Mouse (Mus musculus): ENCODE measurements around the gene Man2b1. TPM values are rescaled to one million over a fixed set of nuclear protein-coding genes. Genes with fewer than 3 reads are reported as not detected.
"Not testable (repeated sequence)": the region's sequence is repeated elsewhere in the genome, so short reads cannot be mapped to it uniquely, and the experiment has no call there.

The Man2b1 gene
- total and polyA plus RNA-seq, 3 experiments, result 10.8 to 24.7 TPM; not detected in 1

- Histone ChIP-seq H3K27me3 (ENCODE audit: control insufficient read depth in 1 of 2, insufficient read depth in 2 of 2, low read length in 2 of 2) (no peaks in the 10 kb centered on the region), H3K4me1 (ENCODE audit: control insufficient read depth in 1 of 2, insufficient read depth in 2 of 2, low read length in 2 of 2) (no peaks in the 10 kb centered on the region), H3K9me3 (replicated peaks; ENCODE audit: insufficient read depth, low read length) (no peaks in the 10 kb centered on the region), H3K79me2 (ENCODE audit: control insufficient read depth, insufficient read depth, low read length, poor library complexity) (no peaks in the 10 kb centered on the region), H3K9ac (ENCODE audit: control insufficient read depth, low read depth, low read length, poor library complexity, severe bottlenecking) (no peak overlapping the region), H3K4me3 (ENCODE audit: control insufficient read depth in 1 of 2, insufficient read depth in 1 of 2, low read depth in 2 of 2, low read length in 2 of 2) (no peak overlapping the region), H3K36me3 (ENCODE audit: control insufficient read depth in 1 of 2, insufficient read depth in 2 of 2, low read length in 2 of 2) (no peaks in the 10 kb centered on the region), H3K27ac (ENCODE audit: control insufficient read depth, low read depth, low read length) (no peak overlapping the region)
- TF ChIP-seq ELF1 (IDR thresholded peaks at IDR 0.05; ENCODE audit: low read depth, low read length), result no peak
- no peak for TF ChIP-seq RAD21 (IDR thresholded peaks at IDR 0.05; ENCODE audit: low read depth, low read length)
- no peak for TF ChIP-seq MEF2A (IDR thresholded peaks at IDR 0.05; ENCODE audit: extremely low read depth, insufficient replicate concordance, low read depth, low read length, poor library complexity, severe bottlenecking)
- DNase-seq (ENCODE audit: low read depth, low spot score), result no peak
Measured at GRCm38 (mm10) chr8:85119052-85119981, 36.2 kb downstream of the Man2b1 start.

- not testable (repeated sequence) for DNase-seq (ENCODE audit: low read depth, low spot score); H3K36me3 ChIP-seq (ENCODE audit: control insufficient read depth in 1 of 2, insufficient read depth in 2 of 2, low read length in 2 of 2); H3K27ac ChIP-seq (ENCODE audit: control insufficient read depth, low read depth, low read length); H3K27me3 ChIP-seq (ENCODE audit: control insufficient read depth in 1 of 2, insufficient read depth in 2 of 2, low read length in 2 of 2); H3K4me3 ChIP-seq (ENCODE audit: control insufficient read depth in 1 of 2, insufficient read depth in 1 of 2, low read depth in 2 of 2, low read length in 2 of 2); H3K9me3 ChIP-seq (replicated peaks; ENCODE audit: insufficient read depth, low read length); H3K79me2 ChIP-seq (ENCODE audit: control insufficient read depth, insufficient read depth, low read length, poor library complexity); H3K9ac ChIP-seq (ENCODE audit: control insufficient read depth, low read depth, low read length, poor library complexity, severe bottlenecking); H3K4me1 ChIP-seq (ENCODE audit: control insufficient read depth in 1 of 2, insufficient read depth in 2 of 2, low read length in 2 of 2)
Measured at GRCm38 (mm10) chr8:85120251-85120650, 37.2 kb downstream of the Man2b1 start.

GRCm38 (mm10) chr8:85122995-85123394 is 39.9 kb downstream of the Man2b1 start, which contains the start of gene Zfp791:
Gene Zfp791 (minus strand): TSS chr8:85123095.
- no peak for DNase-seq (ENCODE audit: low read depth, low spot score)
- Histone ChIP-seq H3K27me3 (ENCODE audit: control insufficient read depth in 1 of 2, insufficient read depth in 2 of 2, low read length in 2 of 2) (no peaks in the 10 kb centered on the region), H3K79me2 (ENCODE audit: control insufficient read depth, insufficient read depth, low read length, poor library complexity) (no peaks in the 10 kb centered on the region), H3K27ac (ENCODE audit: control insufficient read depth, low read depth, low read length) (no peak within 1 kb of the TSS), H3K36me3 (ENCODE audit: control insufficient read depth in 1 of 2, insufficient read depth in 2 of 2, low read length in 2 of 2) (peaks cover 0 to 2% of the 10 kb centered on the region in 2 experiments; a peak in 1 of 4 replicates), H3K9ac (ENCODE audit: control insufficient read depth, low read depth, low read length, poor library complexity, severe bottlenecking) (no peak within 1 kb of the TSS), H3K4me1 (ENCODE audit: control insufficient read depth in 1 of 2, insufficient read depth in 2 of 2, low read length in 2 of 2) (peaks cover 0 to 2% of the 10 kb centered on the region in 2 experiments; a peak in 2 of 4 replicates), H3K4me3 (ENCODE audit: control insufficient read depth in 1 of 2, insufficient read depth in 1 of 2, low read depth in 2 of 2, low read length in 2 of 2) (no peak within 1 kb of the TSS), H3K9me3 (replicated peaks; ENCODE audit: insufficient read depth, low read length) (no peaks in the 10 kb centered on the region)
- TF ChIP-seq NRF1 (IDR thresholded peaks at IDR 0.05; ENCODE audit: insufficient read depth, low read depth, low read length, poor library complexity, severe bottlenecking) (no peak), CTCF (IDR thresholded peaks at IDR 0.05 in 2 of 3, conservative IDR thresholded peaks at IDR 0.05 in 1 of 3; ENCODE audit: control insufficient read depth in 1 of 3, insufficient read depth in 1 of 3, low read depth in 2 of 3, low read length in 3 of 3, poor library complexity in 1 of 3, severe bottlenecking in 1 of 3) (no peak)

- H3K4me1 ChIP-seq (ENCODE audit: control insufficient read depth in 1 of 2, insufficient read depth in 2 of 2, low read length in 2 of 2), result peaks cover 0 to 2% of the 10 kb centered on the region in 2 experiments; a peak in 2 of 4 replicates
- TF ChIP-seq CHD1 (IDR thresholded peaks at IDR 0.05; ENCODE audit: low read depth, low read length) (no peak), ZKSCAN1 (IDR thresholded peaks at IDR 0.05; ENCODE audit: low read depth, low read length) (no peak), ELF1 (IDR thresholded peaks at IDR 0.05; ENCODE audit: low read depth, low read length) (no peak), SMC3 (IDR thresholded peaks at IDR 0.05; ENCODE audit: low read depth, low read length) (no peak), MXI1 (IDR thresholded peaks at IDR 0.05; ENCODE audit: low read depth, low read length) (no peak), JUND (IDR thresholded peaks at IDR 0.05; ENCODE audit: low read depth, low read length) (no peak), EP300 (IDR thresholded peaks at IDR 0.05; ENCODE audit: low read depth in 1 of 2, low read length in 2 of 2) (no peak), MAFK (IDR thresholded peaks at IDR 0.05; ENCODE audit: borderline replicate concordance, low read depth, low read length) (no peak), GABPA (IDR thresholded peaks at IDR 0.05; ENCODE audit: low read depth, low read length) (no peak), MAZ (IDR thresholded peaks at IDR 0.05; ENCODE audit: low read depth, low read length) (no peak), SIN3A (IDR thresholded peaks at IDR 0.05; ENCODE audit: low read length) (no peak), RAD21 (IDR thresholded peaks at IDR 0.05; ENCODE audit: low read depth, low read length) (no peak), TAL1 (IDR thresholded peaks at IDR 0.05; ENCODE audit: low read length) (no peak)
- no peak overlapping the region for H3K27ac ChIP-seq (ENCODE audit: control insufficient read depth, low read depth, low read length)
- no peak for DNase-seq (ENCODE audit: low read depth, low spot score)
- H3K27me3 ChIP-seq (ENCODE audit: control insufficient read depth in 1 of 2, insufficient read depth in 2 of 2, low read length in 2 of 2), result no peaks in the 10 kb centered on the region
- no peak overlapping the region for H3K4me3 ChIP-seq (ENCODE audit: control insufficient read depth in 1 of 2, insufficient read depth in 1 of 2, low read depth in 2 of 2, low read length in 2 of 2)
- H3K9ac ChIP-seq (ENCODE audit: control insufficient read depth, low read depth, low read length, poor library complexity, severe bottlenecking), result no peak overlapping the region
- no peaks in the 10 kb centered on the region for H3K79me2 ChIP-seq (ENCODE audit: control insufficient read depth, insufficient read depth, low read length, poor library complexity)
- no peaks in the 10 kb centered on the region for H3K9me3 ChIP-seq (replicated peaks; ENCODE audit: insufficient read depth, low read length)
- peaks cover 0 to 2% of the 10 kb centered on the region in 2 experiments; a peak in 1 of 4 replicates for H3K36me3 ChIP-seq (ENCODE audit: control insufficient read depth in 1 of 2, insufficient read depth in 2 of 2, low read length in 2 of 2)
Measured at GRCm38 (mm10) chr8:85123691-85124090, 40.6 kb downstream of the Man2b1 start.

All from MEL (cell line).